Mouse (Mus musculus): ENCODE measurements around the gene Slc12a6. TPM values are rescaled to one million over a fixed set of nuclear protein-coding genes. Genes with fewer than 3 reads are reported as not detected.

The Slc12a6 gene
- polyA plus RNA-seq, 1 experiment from 2014 or later = 9.6 TPM

- Histone ChIP-seq H3K9ac (no peak overlapping the region), H3K9me3 (replicated peaks) (no peaks in the 10 kb centered on the region), H3K27me3 (no peaks in the 10 kb centered on the region), H3K4me2 (no peak overlapping the region), H3K27ac (0 out of 2 replicates have a peak overlapping the region, but pooled peaks have one; percentile 9), H3K4me3 (no peak overlapping the region), H3K36me3 (peaks cover 31% of the 10 kb centered on the region), H3K4me1 (replicated peaks) (peaks cover 7% of the 10 kb centered on the region)
- 37% methylated on average over 4 of the region's 4 CpGs for WGBS
- no peak; the same call in 1 of the 2 replicates for ATAC-seq (replicated peaks; ENCODE audit: insufficient number of reproducible peaks, insufficient read depth, low FRiP score, low read depth)
These were observed 66.7 kb downstream of the Slc12a6 start for GRCm38 (mm10) chr2:112332051-112332898.

GRCm38 (mm10) chr2:112337211-112337610 is 71.6 kb downstream of the Slc12a6 start:
- Histone ChIP-seq H3K4me1 (replicated peaks) (peaks cover 2% of the 10 kb centered on the region), H3K9ac (no peak overlapping the region), H3K27me3 (no peaks in the 10 kb centered on the region), H3K9me3 (replicated peaks) (no peaks in the 10 kb centered on the region), H3K4me2 (no peak overlapping the region), H3K27ac (no peak overlapping the region), H3K4me3 (no peak overlapping the region), H3K36me3 (peaks cover 59% of the 10 kb centered on the region)
- WGBS = 91% methylated on average over 6 of the region's 6 CpGs
- ATAC-seq (replicated peaks; ENCODE audit: insufficient number of reproducible peaks, insufficient read depth, low FRiP score, low read depth) = no peak

GRCm38 (mm10) chr2:112339736-112340135 is 74.1 kb downstream of the Slc12a6 start:
- Histone ChIP-seq H3K9ac (no peak overlapping the region), H3K9me3 (replicated peaks) (no peaks in the 10 kb centered on the region), H3K27ac (no peak overlapping the region), H3K4me2 (no peak overlapping the region), H3K36me3 (peaks cover 55% of the 10 kb centered on the region), H3K4me3 (no peak overlapping the region), H3K27me3 (no peaks in the 10 kb centered on the region), H3K4me1 (replicated peaks) (no peaks in the 10 kb centered on the region)
- 91% methylated on average over 2 of the region's 2 CpGs for WGBS
- ATAC-seq (replicated peaks; ENCODE audit: insufficient number of reproducible peaks, insufficient read depth, low FRiP score, low read depth) = no peak

GRCm38 (mm10) chr2:112341117-112341516 is 75.5 kb downstream of the Slc12a6 start:
- 59% methylated on average over 3 of the region's 3 CpGs for WGBS
- peaks cover 50% of the 10 kb centered on the region for H3K36me3 ChIP-seq
- no peak for ATAC-seq (replicated peaks; ENCODE audit: insufficient number of reproducible peaks, insufficient read depth, low FRiP score, low read depth)

GRCm38 (mm10) chr2:112348246-112348645 is 82.6 kb downstream of the Slc12a6 start:
- H3K4me1 ChIP-seq (replicated peaks) = no peaks in the 10 kb centered on the region
- H3K27ac ChIP-seq = no peak overlapping the region
- 85% methylated on average over 3 of the region's 3 CpGs for WGBS
- no peak overlapping the region for H3K4me3 ChIP-seq
- H3K27me3 ChIP-seq = no peaks in the 10 kb centered on the region
- H3K9ac ChIP-seq = no peak overlapping the region
- no peaks in the 10 kb centered on the region for H3K9me3 ChIP-seq (replicated peaks)
- H3K4me2 ChIP-seq = no peak overlapping the region
- peaks cover 61% of the 10 kb centered on the region for H3K36me3 ChIP-seq
- no peak for ATAC-seq (replicated peaks; ENCODE audit: insufficient number of reproducible peaks, insufficient read depth, low FRiP score, low read depth)

More at GRCm38 (mm10) chr2:112341117-112341516, 75.5 kb downstream of the Slc12a6 start:
- H3K4me1 ChIP-seq (replicated peaks) = no peaks in the 10 kb centered on the region
- no peak overlapping the region for H3K27ac ChIP-seq
- H3K4me3 ChIP-seq = no peak overlapping the region
- no peaks in the 10 kb centered on the region for H3K9me3 ChIP-seq (replicated peaks)
- H3K4me2 ChIP-seq = no peak overlapping the region
- H3K9ac ChIP-seq = no peak overlapping the region
- no peaks in the 10 kb centered on the region for H3K27me3 ChIP-seq

GRCm38 (mm10) chr2:112353685-112354455 is 88.2 kb downstream of the Slc12a6 start:
- no peak overlapping the region for H3K4me2 ChIP-seq
- H3K36me3 ChIP-seq = peaks cover 83% of the 10 kb centered on the region
- H3K27ac ChIP-seq = no peak overlapping the region
- H3K9ac ChIP-seq = no peak overlapping the region
- H3K4me1 ChIP-seq (replicated peaks) = no peaks in the 10 kb centered on the region
- no peaks in the 10 kb centered on the region for H3K27me3 ChIP-seq
- no peaks in the 10 kb centered on the region for H3K9me3 ChIP-seq (replicated peaks)
- no peak overlapping the region for H3K4me3 ChIP-seq
- no peak for ATAC-seq (replicated peaks; ENCODE audit: insufficient number of reproducible peaks, insufficient read depth, low FRiP score, low read depth)
- 86% methylated on average over 7 of the region's 7 CpGs for WGBS

- Histone ChIP-seq H3K4me2 (no peak overlapping the region), H3K9me3 (replicated peaks) (no peaks in the 10 kb centered on the region), H3K4me3 (no peak overlapping the region), H3K4me1 (replicated peaks) (no peaks in the 10 kb centered on the region), H3K27ac (no peak overlapping the region), H3K36me3 (peaks cover 86% of the 10 kb centered on the region), H3K9ac (no peak overlapping the region), H3K27me3 (no peaks in the 10 kb centered on the region)
- 74% methylated on average over 2 of the region's 2 CpGs for WGBS
- ATAC-seq (replicated peaks; ENCODE audit: insufficient number of reproducible peaks, insufficient read depth, low FRiP score, low read depth) = no peak
These were observed 94.0 kb downstream of the Slc12a6 start for GRCm38 (mm10) chr2:112359611-112360010.

- H3K27ac ChIP-seq = no peak overlapping the region
- H3K4me3 ChIP-seq = no peak overlapping the region
- H3K9me3 ChIP-seq (replicated peaks) = no peaks in the 10 kb centered on the region
- H3K4me1 ChIP-seq (replicated peaks) = no peaks in the 10 kb centered on the region
- no peak for ATAC-seq (replicated peaks; ENCODE audit: insufficient number of reproducible peaks, insufficient read depth, low FRiP score, low read depth)
- 87% methylated on average over 12 of the region's 12 CpGs for WGBS
- H3K27me3 ChIP-seq = no peaks in the 10 kb centered on the region
- no peak overlapping the region for H3K9ac ChIP-seq
- H3K36me3 ChIP-seq = peaks cover 85% of the 10 kb centered on the region
- H3K4me2 ChIP-seq = no peak overlapping the region
These were observed 94.6 kb downstream of the Slc12a6 start for GRCm38 (mm10) chr2:112360012-112360780.

GRCm38 (mm10) chr2:112360781-112361169 is 95.2 kb downstream of the Slc12a6 start:
- Histone ChIP-seq H3K9ac (no peak overlapping the region), H3K4me1 (replicated peaks) (no peaks in the 10 kb centered on the region), H3K36me3 (peaks cover 81% of the 10 kb centered on the region), H3K4me3 (no peak overlapping the region), H3K4me2 (no peak overlapping the region), H3K27me3 (no peaks in the 10 kb centered on the region), H3K9me3 (replicated peaks) (no peaks in the 10 kb centered on the region), H3K27ac (no peak overlapping the region)
- 92% methylated on average over 2 of the region's 2 CpGs for WGBS
- ATAC-seq (replicated peaks; ENCODE audit: insufficient number of reproducible peaks, insufficient read depth, low FRiP score, low read depth) = no peak

- peak; percentile 47; the same call in 1 of the 2 replicates for ATAC-seq (replicated peaks; ENCODE audit: insufficient number of reproducible peaks, insufficient read depth, low FRiP score, low read depth)
- Histone ChIP-seq H3K9ac (peak overlapping the region; percentile 76), H3K36me3 (peaks cover 22% of the 10 kb centered on the region), H3K4me2 (peak overlapping the region; percentile 68), H3K4me1 (replicated peaks) (peaks cover 8% of the 10 kb centered on the region), H3K4me3 (peak overlapping the region; percentile 83), H3K27me3 (no peaks in the 10 kb centered on the region), H3K27ac (peak overlapping the region; percentile 84), H3K9me3 (replicated peaks) (no peaks in the 10 kb centered on the region)
- 16% methylated on average over 15 of the region's 15 CpGs for WGBS
These were observed 101.6 kb downstream of the Slc12a6 start for GRCm38 (mm10) chr2:112367222-112367621.

Measured in heart, embryonic 15.5 days (tissue).